Comparison of ENCODE assay signal across 26 mouse cellular contexts in genomic region chrX:102024976-102025375, GRCm38 (mm10).
"Had no signal": no experiment of that assay in that cellular context is flagged by ENCODE, and none has a peak within 500 bp of the region (broad histone marks: within the 10 kb centered on the region; RNA-seq: fewer than 3 reads in every experiment).

No protein-coding gene starts in this region.

- H3K27ac ChIP-seq: gastrocnemius, adult 2 months; heart, adult 2 months; heart, embryonic 13.5 days; heart, embryonic 15.5 days; hindbrain, embryonic 10.5 days; hindbrain, embryonic 12.5 days; hindbrain, embryonic 14.5 days; left cerebral cortex, adult 2 months; limb, embryonic 13.5 days; limb, embryonic 15.5 days; liver, embryonic 12.5 days; liver, embryonic 14.5 days had no signal

- H3K4me2 ChIP-seq: heart, embryonic 11.5 days; heart, embryonic 13.5 days; heart, embryonic 15.5 days; hindbrain, embryonic 12.5 days; hindbrain, embryonic 14.5 days; limb, embryonic 13.5 days; limb, embryonic 15.5 days; liver, embryonic 12.5 days had no signal

- H3K36me3 ChIP-seq: heart, embryonic 13.5 days; heart, embryonic 15.5 days; hindbrain, embryonic 10.5 days; hindbrain, embryonic 12.5 days; limb, embryonic 13.5 days; limb, embryonic 15.5 days; liver, embryonic 12.5 days had no signal

- H3K4me1 ChIP-seq: hindbrain, embryonic 12.5 days; limb, embryonic 13.5 days; limb, embryonic 15.5 days; liver, embryonic 12.5 days had no signal

- H3K9ac ChIP-seq: heart, embryonic 13.5 days; heart, embryonic 15.5 days; hindbrain, embryonic 12.5 days; hindbrain, embryonic 14.5 days; limb, embryonic 13.5 days; limb, embryonic 15.5 days; liver, embryonic 12.5 days; liver, embryonic 14.5 days had no signal

- H3K4me3 ChIP-seq: gastrocnemius, adult 2 months; heart, adult 2 months; heart, embryonic 13.5 days; heart, embryonic 15.5 days; hindbrain, embryonic 10.5 days; hindbrain, embryonic 12.5 days; left cerebral cortex, adult 2 months; limb, embryonic 13.5 days; limb, embryonic 15.5 days; liver, embryonic 12.5 days had no signal

- ATAC-seq: forebrain, embryonic 16.5 days; hindbrain, embryonic 16.5 days; inflammation-experienced regulatory T-cells, adult 6 months; intestine, postnatal 0 days; liver, embryonic 12.5 days had no signal

- H3K27me3 ChIP-seq: heart, embryonic 15.5 days had no signal

- H3K9me3 ChIP-seq: heart, embryonic 13.5 days; heart, embryonic 15.5 days; hindbrain, embryonic 10.5 days; hindbrain, embryonic 12.5 days; limb, embryonic 13.5 days; limb, embryonic 15.5 days; liver, embryonic 12.5 days had no signal

- DNase-seq: gastrocnemius, adult 2 months; gastrocnemius, postnatal 10 days; gastrocnemius, postnatal 25 days; heart, adult 2 months; heart, postnatal 4 days; kidney, adult 18-20 months; kidney, postnatal 10 days; kidney, postnatal 4 days; layer of hippocampus, adult 9-11 months; left cerebral cortex, postnatal 4 days; lung, adult 18-20 months had no signal
